Mouse (Mus musculus) frontal cortex, postnatal 36 days (tissue): ENCODE measurements around the gene Adam25.
"Not testable (repeated sequence)": the region's sequence is repeated elsewhere in the genome, so short reads cannot be mapped to it uniquely, and the experiment has no call there.

Source experiments
- DNase-seq, 2 experiments: peaks; one replicate each; pipeline ENCODE4 v3.0.0; 2022; ENCODE audit warnings: low spot score in 2 of 2

Gene Adam25

GRCm38 (mm10) chr8:40751908-40752307 lies at the start of gene Adam25:
Adam25 (plus strand) TSS chr8:40752208.
- not testable (repeated sequence) for DNase-seq

DNA sequence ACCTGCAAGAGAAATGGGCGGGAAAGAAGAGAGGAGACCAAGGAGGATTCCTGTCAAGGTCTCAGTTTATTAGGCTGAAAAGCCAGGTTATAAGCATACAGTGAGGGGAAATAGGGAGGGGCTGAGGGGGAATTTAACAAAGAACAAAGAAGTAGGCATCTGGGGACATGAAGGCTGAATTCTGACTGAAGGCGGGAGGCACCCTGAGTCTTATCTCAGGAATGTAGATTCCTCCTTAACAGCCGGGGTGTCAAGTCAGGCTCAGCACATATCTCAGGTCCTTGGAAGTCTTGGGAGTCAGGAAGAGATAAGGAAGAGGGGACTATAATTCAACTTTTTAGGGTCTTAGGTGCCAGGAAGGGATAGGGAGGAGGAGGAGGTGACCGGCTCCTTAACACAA lies 36.6 kb upstream of the Adam25 start:
- DNase-seq = not testable (repeated sequence)

GRCm38 (mm10) chr8:40715986-40716385 lies 36.0 kb upstream of the Adam25 start:
- no peak for DNase-seq

DNA sequence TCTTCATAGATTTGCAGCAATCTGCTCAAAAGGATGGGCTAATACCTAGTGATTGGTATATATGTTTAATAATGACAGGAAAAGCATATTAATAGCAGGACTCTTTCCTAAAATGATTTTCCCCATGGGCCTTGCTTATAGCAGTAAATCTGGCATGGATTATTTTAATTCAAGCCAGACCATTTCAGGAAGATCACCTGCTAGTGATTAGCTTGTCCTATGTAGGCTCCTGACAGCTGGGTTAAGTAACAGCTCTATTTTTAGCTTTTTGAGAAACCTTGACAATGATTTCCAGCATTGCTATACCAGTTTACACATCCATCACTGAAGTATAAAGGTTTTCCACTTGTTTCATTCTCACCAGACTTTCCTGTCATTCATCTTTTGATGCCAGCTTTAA lies 31.3 kb downstream of the Adam25 start:
- DNase-seq = no peak

DNA sequence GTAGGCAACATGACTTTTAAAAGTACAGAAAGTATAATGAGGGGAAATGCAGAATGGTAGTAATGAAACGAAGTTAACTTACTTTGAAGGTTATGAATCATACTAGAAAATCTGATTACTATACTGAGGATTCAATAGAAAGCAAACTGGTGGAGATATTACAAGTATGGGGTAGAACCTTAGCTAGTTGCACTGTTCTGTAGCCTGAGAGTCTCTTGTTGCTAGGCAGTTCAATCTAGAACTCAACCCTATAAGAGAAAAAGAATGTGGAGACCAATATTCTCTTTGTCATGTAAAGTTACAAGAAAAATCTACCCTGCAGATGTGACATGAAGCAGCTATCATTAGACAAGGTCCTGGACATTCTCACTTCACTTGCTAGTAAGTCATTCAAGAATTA lies 41.0 kb downstream of the Adam25 start, which contains the start of gene Adam20:
Gene Adam20, plus strand, starts transcription at position 301 of the 400 bp plus-strand sequence.
- DNase-seq = not testable (repeated sequence)

- DNase-seq = no peak
Observed at GRCm38 (mm10) chr8:40803379-40804079, 51.5 kb downstream of the Adam25 start.
